Mouse (Mus musculus): Measurements from ENCODE around the gene Ccrl2. TPM values are rescaled to one million over a fixed set of nuclear protein-coding genes. Genes with fewer than 3 reads are reported as not detected.

Gene Ccrl2
- total RNA-seq, 2 experiments from 2014 or later, result 2.9 to 8.9 TPM

Other genes with a start within 250 kb of the Ccrl2 start
- gene Prss44, start 243.5 kb downstream of the Ccrl2 start, total RNA-seq (2015), result not detected in 2 replicates
- gene Prss44, start 243.5 kb downstream of the Ccrl2 start, total RNA-seq (2017), result not detected in 2 replicates
- not detected in 2 replicates for gene Prss43, start 230.8 kb downstream of the Ccrl2 start, total RNA-seq (2015)
- gene Prss43, start 230.8 kb downstream of the Ccrl2 start, total RNA-seq (2017), result not detected in 2 replicates
- not detected in 2 replicates for gene Prss45, start 222.9 kb downstream of the Ccrl2 start, total RNA-seq (2015)
- gene Prss45, start 222.9 kb downstream of the Ccrl2 start, total RNA-seq (2017), result not detected in 2 replicates
- not detected in 2 replicates for gene Prss46, start 213.0 kb downstream of the Ccrl2 start, total RNA-seq (2015)
- not detected in 2 replicates for gene Prss46, start 213.0 kb downstream of the Ccrl2 start, total RNA-seq (2017)
- gene Prss50, start 199.6 kb downstream of the Ccrl2 start, total RNA-seq (2015), result 2.3 and 10.4 TPM in 2 replicates
- 1.4 and 1.6 TPM in 2 replicates for gene Prss50, start 199.6 kb downstream of the Ccrl2 start, total RNA-seq (2017)
- gene Als2cl, start 177.6 kb downstream of the Ccrl2 start, total RNA-seq (2015), result 0.07 and 0.44 TPM in 2 replicates
- 0.08 and 0.20 TPM in 2 replicates for gene Als2cl, start 177.6 kb downstream of the Ccrl2 start, total RNA-seq (2017)
- gene Tmie, start 177.4 kb downstream of the Ccrl2 start, total RNA-seq (2015), result not detected in 2 replicates
- not detected in 2 replicates for gene Tmie, start 177.4 kb downstream of the Ccrl2 start, total RNA-seq (2017)
- not detected in 2 replicates for gene Fam240a, start 140.7 kb downstream of the Ccrl2 start, total RNA-seq (2015)
- not detected in 2 replicates for gene Fam240a, start 140.7 kb downstream of the Ccrl2 start, total RNA-seq (2017)
- not detected in 2 replicates for gene Tdgf1, start 111.4 kb downstream of the Ccrl2 start, total RNA-seq (2015)
- gene Tdgf1, start 111.4 kb downstream of the Ccrl2 start, total RNA-seq (2017), result not detected in 2 replicates
- gene Lrrc2, start 106.0 kb downstream of the Ccrl2 start, total RNA-seq (2015), result 0.35 TPM in 1 of 2 replicates, not detected in the other
- not detected in 2 replicates for gene Lrrc2, start 106.0 kb downstream of the Ccrl2 start, total RNA-seq (2017)
- not detected in 2 replicates for gene Rtp3, start 66.9 kb downstream of the Ccrl2 start, total RNA-seq (2015)
- not detected in 2 replicates for gene Rtp3, start 66.9 kb downstream of the Ccrl2 start, total RNA-seq (2017)
- gene Ltf, start 38.2 kb downstream of the Ccrl2 start, total RNA-seq (2015), result 147 and 161 TPM in 2 replicates
- 168 and 196 TPM in 2 replicates for gene Ltf, start 38.2 kb downstream of the Ccrl2 start, total RNA-seq (2017)
- 43.9 and 48.3 TPM in 2 replicates for gene Lrrfip2, start 60.1 kb upstream of the Ccrl2 start, total RNA-seq (2015)
- 66.8 and 74.0 TPM in 2 replicates for gene Lrrfip2, start 60.1 kb upstream of the Ccrl2 start, total RNA-seq (2017)
- 51.8 and 51.9 TPM in 2 replicates for gene Mlh1, start 214.3 kb upstream of the Ccrl2 start, total RNA-seq (2015)
- 46.6 and 58.4 TPM in 2 replicates for gene Mlh1, start 214.3 kb upstream of the Ccrl2 start, total RNA-seq (2017)
- gene Epm2aip1, start 214.4 kb upstream of the Ccrl2 start, total RNA-seq (2015), result 19.1 and 23.8 TPM in 2 replicates
- 12.4 and 17.8 TPM in 2 replicates for gene Epm2aip1, start 214.4 kb upstream of the Ccrl2 start, total RNA-seq (2017)

Data from megakaryocyte progenitor cell, adult 5-6 weeks (primary cell).